10 mouse cellular contexts compared by ENCODE assay signal in the genomic region with DNA sequence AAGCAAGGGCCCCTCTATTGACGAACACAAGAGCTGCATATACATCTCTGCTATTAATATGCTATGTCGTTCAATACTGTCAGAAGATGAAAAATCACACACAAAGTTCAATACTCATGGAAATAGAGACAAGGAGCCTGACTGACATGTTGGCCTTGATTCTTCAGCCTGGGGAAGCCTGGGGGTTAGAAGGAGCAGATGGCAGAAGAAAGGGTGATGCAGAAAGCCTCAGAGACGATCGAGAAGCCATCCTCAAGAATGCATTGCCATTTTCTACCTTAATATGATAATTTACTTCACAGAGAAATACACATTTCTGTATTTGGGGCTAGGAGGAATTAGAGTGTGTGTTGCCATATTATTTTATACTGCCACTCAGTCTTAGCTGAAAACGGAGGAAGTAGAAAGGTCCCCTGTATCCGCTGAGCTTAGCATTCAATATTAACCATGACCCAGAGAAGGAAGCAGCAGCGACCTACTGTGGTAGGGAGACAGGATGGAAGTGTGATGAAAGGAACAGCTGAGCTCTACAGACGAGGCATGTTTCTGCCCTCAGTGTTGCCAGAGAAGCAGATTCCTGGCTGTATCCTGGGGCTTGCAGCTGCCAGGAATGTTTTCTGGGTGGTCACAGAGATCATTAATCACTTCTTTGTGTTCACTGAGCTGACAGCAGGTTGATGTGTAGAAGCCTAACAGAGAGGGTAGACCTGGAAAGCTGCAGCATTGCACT.
DNase-seq lines count a peak whose midpoint lies in the region; ATAC-seq and TF ChIP-seq lines count a peak whose summit lies in the region.
"Had no signal": no experiment of that assay in that cellular context is flagged by ENCODE, and none has a peak within 500 bp of the region (broad histone marks: within the 10 kb centered on the region; RNA-seq: fewer than 3 reads in every experiment).

No protein-coding gene starts in this region.

- H3K9ac ChIP-seq in embryonic facial prominence, embryonic 12.5 days = no peak overlapping the region
- no peak overlapping the region for H3K9ac ChIP-seq in hindbrain, postnatal 0 days (replicated peaks; ENCODE audit: low read length)
- no peak overlapping the region for H3K9ac ChIP-seq in neural tube, embryonic 13.5 days
- H3K9ac ChIP-seq in liver, postnatal 0 days (replicated peaks) = no peak overlapping the region

- no peak overlapping the region for H3K4me3 ChIP-seq in layer of hippocampus, adult 2 months
- H3K4me3 ChIP-seq in embryonic facial prominence, embryonic 12.5 days = no peak overlapping the region
- H3K4me3 ChIP-seq in hindbrain, postnatal 0 days (ENCODE audit: low read length) = no peak overlapping the region
- no peak overlapping the region for H3K4me3 ChIP-seq in neural tube, embryonic 13.5 days
- H3K4me3 ChIP-seq in liver, postnatal 0 days (ENCODE audit: low read depth, low read length) = no peak overlapping the region
- H3K4me3 ChIP-seq: megakaryocyte, embryonic 14.5 days had no signal

- H3K27me3 ChIP-seq in embryonic facial prominence, embryonic 12.5 days = no peaks in the 10 kb centered on the region
- H3K27me3 ChIP-seq in hindbrain, postnatal 0 days (ENCODE audit: insufficient read depth, low read length) = no peaks in the 10 kb centered on the region
- H3K27me3 ChIP-seq in neural tube, embryonic 13.5 days = no peaks in the 10 kb centered on the region
- H3K27me3 ChIP-seq in liver, postnatal 0 days (ENCODE audit: insufficient read depth, low read length) = no peaks in the 10 kb centered on the region
- H3K27me3 ChIP-seq: megakaryocyte, embryonic 14.5 days had no signal

- TF ChIP-seq CTCF in layer of hippocampus, adult 2 months (conservative IDR thresholded peaks at IDR 0.05) = peak; percentile 47
- peak; percentile 58 for TF ChIP-seq CTCF in hindbrain, postnatal 0 days (IDR thresholded peaks at IDR 0.05; ENCODE audit: low read depth)
- no peak for TF ChIP-seq CTCF in liver, postnatal 0 days (IDR thresholded peaks at IDR 0.05; ENCODE audit: low read depth)

- H3K9me3 ChIP-seq in embryonic facial prominence, embryonic 12.5 days = no peaks in the 10 kb centered on the region
- no peaks in the 10 kb centered on the region for H3K9me3 ChIP-seq in hindbrain, postnatal 0 days (ENCODE audit: low read length)
- 0 out of 2 replicates have a peak, but pooled peaks cover 2% of the 10 kb centered on the region for H3K9me3 ChIP-seq in neural tube, embryonic 13.5 days
- H3K9me3 ChIP-seq in liver, postnatal 0 days (ENCODE audit: low read length) = no peaks in the 10 kb centered on the region

- intact Hi-C loops in gastrocnemius, postnatal 14 days (cut with DNase I; ENCODE audit: low total_unique reads) = no loop called here

- no peak overlapping the region for H3K4me2 ChIP-seq in embryonic facial prominence, embryonic 12.5 days (replicated peaks)
- no peak overlapping the region for H3K4me2 ChIP-seq in hindbrain, postnatal 0 days (ENCODE audit: low read depth, low read length)
- no peak overlapping the region for H3K4me2 ChIP-seq in neural tube, embryonic 13.5 days
- no peak overlapping the region for H3K4me2 ChIP-seq in liver, postnatal 0 days (ENCODE audit: low read depth, low read length)

- H3K36me3 ChIP-seq in embryonic facial prominence, embryonic 12.5 days = no peaks in the 10 kb centered on the region
- H3K36me3 ChIP-seq in hindbrain, postnatal 0 days (ENCODE audit: insufficient read depth, low read length) = no peaks in the 10 kb centered on the region
- H3K36me3 ChIP-seq in neural tube, embryonic 13.5 days = no peaks in the 10 kb centered on the region
- H3K36me3 ChIP-seq in liver, postnatal 0 days (replicated peaks; ENCODE audit: insufficient read depth, low read length) = no peaks in the 10 kb centered on the region

- ATAC-seq in embryonic facial prominence, embryonic 12.5 days (ENCODE audit: insufficient number of reproducible peaks, insufficient read depth, low FRiP score, low TSS enrichment) = no peak
- peak; percentile 96 for ATAC-seq in hindbrain, postnatal 0 days
- peak; percentile 63 for ATAC-seq in neural tube, embryonic 13.5 days (ENCODE audit: low read depth)
- no peak for ATAC-seq in liver, postnatal 0 days

- H3K27ac ChIP-seq in layer of hippocampus, adult 2 months = no peak overlapping the region
- H3K27ac ChIP-seq in embryonic facial prominence, embryonic 12.5 days = 0 out of 2 replicates have a peak overlapping the region, but pooled peaks have one; percentile 30
- peak overlapping the region; percentile 71 for H3K27ac ChIP-seq in hindbrain, postnatal 0 days
- peak overlapping the region; percentile 42; the same call in 1 of the 2 replicates for H3K27ac ChIP-seq in neural tube, embryonic 13.5 days (replicated peaks)
- H3K27ac ChIP-seq in liver, postnatal 0 days (ENCODE audit: low read depth) = no peak overlapping the region

- TF ChIP-seq EP300 in liver, postnatal 0 days (IDR thresholded peaks at IDR 0.05; ENCODE audit: low read depth) = no peak

- peak in 1 of 2 experiments; percentile 5 for DNase-seq in layer of hippocampus, adult 2 months (ENCODE audit: low spot score in 2 of 2)
- no peak for DNase-seq in layer of hippocampus, adult 18-20 months (ENCODE audit: low spot score in 2 of 2)
- DNase-seq in hindbrain, postnatal 0 days (ENCODE audit: low spot score) = peak; percentile 86
- no peak for DNase-seq in liver, postnatal 0 days
- DNase-seq in gastrocnemius, postnatal 14 days = no peak
- no peak for DNase-seq in gastrocnemius, adult 18-20 months (ENCODE audit: low spot score)
- DNase-seq: kidney, adult 9 months had no signal

- H3K4me1 ChIP-seq in embryonic facial prominence, embryonic 12.5 days = peaks cover 13% of the 10 kb centered on the region; the same call in 1 of the 2 replicates
- H3K4me1 ChIP-seq in hindbrain, postnatal 0 days (ENCODE audit: insufficient read depth, low read length) = peaks cover 12% of the 10 kb centered on the region; the same call in 1 of the 2 replicates
- peaks cover 14% of the 10 kb centered on the region for H3K4me1 ChIP-seq in neural tube, embryonic 13.5 days (replicated peaks)
- H3K4me1 ChIP-seq in liver, postnatal 0 days (ENCODE audit: insufficient read depth) = no peaks in the 10 kb centered on the region
- H3K4me1 ChIP-seq: megakaryocyte, embryonic 14.5 days had no signal

- 54% methylated on average over 8 of the region's 8 CpGs for WGBS in embryonic facial prominence, embryonic 12.5 days
- 19% methylated on average over 8 of the region's 8 CpGs for WGBS in hindbrain, postnatal 0 days
- WGBS in neural tube, embryonic 13.5 days = 48% methylated on average over 8 of the region's 8 CpGs
- 27% methylated on average over 8 of the region's 8 CpGs for WGBS in liver, postnatal 0 days (ENCODE audit: insufficient replicate concordance)

Comparison
In these comparisons a context has a peak if more than half of its experiments do, and no peak if none do; other contexts are left out.
1. H3K27ac ChIP-seq: peak in embryonic facial prominence, embryonic 12.5 days (single experiment), hindbrain, postnatal 0 days (single experiment) and neural tube, embryonic 13.5 days (single experiment); none in layer of hippocampus, adult 2 months (single experiment) and liver, postnatal 0 days (single experiment).
2. ATAC-seq: peak in hindbrain, postnatal 0 days (single experiment) and neural tube, embryonic 13.5 days (single experiment); none in embryonic facial prominence, embryonic 12.5 days (single experiment) and liver, postnatal 0 days (single experiment).